Mouse (Mus musculus): ENCODE results near the gene Eya3. TPM values are rescaled to one million over a fixed set of nuclear protein-coding genes. Genes with fewer than 3 reads are reported as not detected.

Gene Eya3
- polyA plus RNA-seq, 1 experiment from 2014 or later, result 17.0 TPM

DNA sequence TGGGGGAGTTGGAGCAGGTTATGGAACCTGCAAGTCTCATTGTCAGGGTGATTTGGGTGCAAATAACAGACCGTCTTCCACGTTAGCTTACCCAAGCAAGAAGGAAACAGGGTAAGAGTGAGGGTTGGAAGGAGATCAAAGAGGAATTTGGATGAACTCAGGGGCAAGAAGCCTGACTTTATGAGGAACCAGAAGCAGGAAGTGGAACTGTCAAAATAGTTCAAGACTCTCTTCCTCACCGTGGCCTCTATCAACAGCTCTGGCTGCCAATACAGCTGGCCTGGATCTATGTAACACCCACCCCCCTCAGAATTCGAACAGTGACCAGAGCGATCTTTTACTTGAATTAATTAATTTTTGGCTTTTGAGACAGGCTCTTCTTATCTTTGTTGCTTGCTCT is 33.0 kb upstream of the Eya3 start:
- ATAC-seq, result no peak
- no peak overlapping the region for H3K4me2 ChIP-seq (ENCODE audit: low read length)
- no peak overlapping the region for H3K9ac ChIP-seq (ENCODE audit: low read length)

GRCm38 (mm10) chr4:132608147-132608546 is 30.6 kb upstream of the Eya3 start:
- no peak overlapping the region for H3K9ac ChIP-seq (ENCODE audit: low read length)
- no peak overlapping the region for H3K27ac ChIP-seq (ENCODE audit: low read depth, low read length)
- H3K4me1 ChIP-seq (ENCODE audit: control insufficient read depth, insufficient read depth, low read length), result no peaks in the 10 kb centered on the region
- ATAC-seq (no peak), DNase-seq (ENCODE audit: low spot score) (no peak)
- H3K9me3 ChIP-seq (replicated peaks; ENCODE audit: control insufficient read depth, low read length), result no peaks in the 10 kb centered on the region
- H3K4me3 ChIP-seq (ENCODE audit: low read depth, low read length), result no peak overlapping the region
- H3K4me2 ChIP-seq (ENCODE audit: low read length), result no peak overlapping the region
- 59% methylated on average over 4 of the region's 4 CpGs for WGBS
- no peaks in the 10 kb centered on the region for H3K36me3 ChIP-seq (ENCODE audit: control insufficient read depth, insufficient read depth, low read length)
- H3K27me3 ChIP-seq (replicated peaks; ENCODE audit: control insufficient read depth, insufficient read depth, low read length), result no peaks in the 10 kb centered on the region

More for the DNA sequence above, 33.0 kb upstream of the Eya3 start:
- no peak overlapping the region for H3K27ac ChIP-seq (ENCODE audit: low read depth, low read length)
- DNase-seq (ENCODE audit: low spot score), result no peak
- H3K36me3 ChIP-seq (ENCODE audit: control insufficient read depth, insufficient read depth, low read length), result no peaks in the 10 kb centered on the region
- no peaks in the 10 kb centered on the region for H3K27me3 ChIP-seq (replicated peaks; ENCODE audit: control insufficient read depth, insufficient read depth, low read length)
- no peaks in the 10 kb centered on the region for H3K4me1 ChIP-seq (ENCODE audit: control insufficient read depth, insufficient read depth, low read length)
- H3K4me3 ChIP-seq (ENCODE audit: low read depth, low read length), result no peak overlapping the region
- H3K9me3 ChIP-seq (replicated peaks; ENCODE audit: control insufficient read depth, low read length), result no peaks in the 10 kb centered on the region
- 83% methylated on average over 5 of the region's 5 CpGs for WGBS

DNA sequence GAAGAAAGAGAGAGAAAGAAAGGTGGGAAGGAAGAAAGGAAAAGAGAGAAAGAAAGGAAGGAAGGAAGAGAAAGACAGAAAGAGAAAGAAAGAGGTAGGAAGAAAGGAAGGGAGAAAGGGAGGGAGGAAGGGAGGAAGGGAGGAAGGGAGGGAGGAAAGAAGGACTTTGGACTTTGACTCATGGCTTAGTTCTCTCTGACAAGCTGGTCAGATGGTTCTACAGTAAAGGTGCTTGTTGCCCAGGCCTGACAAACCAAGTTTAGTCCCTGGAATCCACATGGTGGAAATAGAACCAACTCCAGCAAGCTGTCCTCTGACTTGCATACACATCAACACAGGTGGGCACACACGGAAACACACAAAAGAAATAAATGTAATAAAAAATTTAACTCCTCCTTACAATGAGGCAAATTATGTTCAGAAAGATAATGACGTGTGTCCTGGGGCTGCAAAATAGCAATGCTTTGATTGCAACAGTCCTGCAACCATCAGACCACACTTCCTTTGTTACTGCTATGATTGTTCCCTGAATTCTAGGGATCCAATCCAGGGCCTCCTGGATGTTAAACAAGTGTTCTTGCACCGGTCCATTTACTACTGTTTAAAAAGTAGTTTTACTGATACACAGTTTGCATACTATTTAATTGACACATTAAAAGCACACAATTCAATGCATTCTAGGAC is 28.3 kb upstream of the Eya3 start:
- 79% methylated on average over 3 of the region's 3 CpGs for WGBS
- ATAC-seq, result no peak
- Histone ChIP-seq H3K9ac (ENCODE audit: low read length) (no peak overlapping the region), H3K9me3 (replicated peaks; ENCODE audit: control insufficient read depth, low read length) (0 out of 2 replicates have a peak, but pooled peaks cover 2% of the 10 kb centered on the region), H3K4me2 (ENCODE audit: low read length) (no peak overlapping the region), H3K27ac (ENCODE audit: low read depth, low read length) (no peak overlapping the region), H3K36me3 (ENCODE audit: control insufficient read depth, insufficient read depth, low read length) (no peaks in the 10 kb centered on the region), H3K4me1 (ENCODE audit: control insufficient read depth, insufficient read depth, low read length) (no peaks in the 10 kb centered on the region), H3K4me3 (ENCODE audit: low read depth, low read length) (no peak overlapping the region), H3K27me3 (replicated peaks; ENCODE audit: control insufficient read depth, insufficient read depth, low read length) (no peaks in the 10 kb centered on the region)
- no peak for DNase-seq (ENCODE audit: low spot score)

GRCm38 (mm10) chr4:132611320-132611719 is 27.5 kb upstream of the Eya3 start:
- H3K4me2 ChIP-seq (ENCODE audit: low read length), result no peak overlapping the region
- H3K4me3 ChIP-seq (ENCODE audit: low read depth, low read length), result no peak overlapping the region
- no peak overlapping the region for H3K9ac ChIP-seq (ENCODE audit: low read length)
- WGBS, result 87% methylated on average over 8 of the region's 8 CpGs
- no peak overlapping the region for H3K27ac ChIP-seq (ENCODE audit: low read depth, low read length)
- DNase-seq (ENCODE audit: low spot score) (no peak), ATAC-seq (no peak)
- H3K27me3 ChIP-seq (replicated peaks; ENCODE audit: control insufficient read depth, insufficient read depth, low read length), result no peaks in the 10 kb centered on the region
- 0 out of 2 replicates have a peak, but pooled peaks cover 2% of the 10 kb centered on the region for H3K9me3 ChIP-seq (replicated peaks; ENCODE audit: control insufficient read depth, low read length)
- H3K36me3 ChIP-seq (ENCODE audit: control insufficient read depth, insufficient read depth, low read length), result no peaks in the 10 kb centered on the region
- H3K4me1 ChIP-seq (ENCODE audit: control insufficient read depth, insufficient read depth, low read length), result no peaks in the 10 kb centered on the region

GRCm38 (mm10) chr4:132617873-132618272 is 20.9 kb upstream of the Eya3 start:
- no peak for DNase-seq (ENCODE audit: low spot score)
- Histone ChIP-seq H3K4me2 (ENCODE audit: low read length) (no peak overlapping the region), H3K9me3 (replicated peaks; ENCODE audit: control insufficient read depth, low read length) (0 out of 2 replicates have a peak, but pooled peaks cover 2% of the 10 kb centered on the region), H3K27ac (ENCODE audit: low read depth, low read length) (no peak overlapping the region), H3K4me3 (ENCODE audit: low read depth, low read length) (no peak overlapping the region), H3K9ac (ENCODE audit: low read length) (no peak overlapping the region), H3K27me3 (replicated peaks; ENCODE audit: control insufficient read depth, insufficient read depth, low read length) (no peaks in the 10 kb centered on the region), H3K4me1 (ENCODE audit: control insufficient read depth, insufficient read depth, low read length) (no peaks in the 10 kb centered on the region), H3K36me3 (ENCODE audit: control insufficient read depth, insufficient read depth, low read length) (no peaks in the 10 kb centered on the region)
- no peak for ATAC-seq
- WGBS, result 94% methylated on average over 6 of the region's 6 CpGs

GRCm38 (mm10) chr4:132618850-132619375 is 19.9 kb upstream of the Eya3 start:
- no peak overlapping the region for H3K27ac ChIP-seq (ENCODE audit: low read depth, low read length)
- H3K36me3 ChIP-seq (ENCODE audit: control insufficient read depth, insufficient read depth, low read length), result no peaks in the 10 kb centered on the region
- H3K4me3 ChIP-seq (ENCODE audit: low read depth, low read length), result no peak overlapping the region
- WGBS, result 90% methylated on average over 10 of the region's 10 CpGs
- 0 out of 2 replicates have a peak, but pooled peaks cover 2% of the 10 kb centered on the region for H3K9me3 ChIP-seq (replicated peaks; ENCODE audit: control insufficient read depth, low read length)
- no peak for ATAC-seq
- DNase-seq (ENCODE audit: low spot score), result no peak
- H3K9ac ChIP-seq (ENCODE audit: low read length), result no peak overlapping the region
- no peaks in the 10 kb centered on the region for H3K4me1 ChIP-seq (ENCODE audit: control insufficient read depth, insufficient read depth, low read length)
- H3K27me3 ChIP-seq (replicated peaks; ENCODE audit: control insufficient read depth, insufficient read depth, low read length), result no peaks in the 10 kb centered on the region
- no peak overlapping the region for H3K4me2 ChIP-seq (ENCODE audit: low read length)

GRCm38 (mm10) chr4:132620134-132620533 is 18.7 kb upstream of the Eya3 start:
- Histone ChIP-seq H3K4me3 (ENCODE audit: low read depth, low read length) (no peak overlapping the region), H3K4me1 (ENCODE audit: control insufficient read depth, insufficient read depth, low read length) (no peaks in the 10 kb centered on the region), H3K9me3 (replicated peaks; ENCODE audit: control insufficient read depth, low read length) (0 out of 2 replicates have a peak, but pooled peaks cover 1% of the 10 kb centered on the region), H3K27ac (ENCODE audit: low read depth, low read length) (no peak overlapping the region), H3K9ac (ENCODE audit: low read length) (no peak overlapping the region), H3K27me3 (replicated peaks; ENCODE audit: control insufficient read depth, insufficient read depth, low read length) (no peaks in the 10 kb centered on the region), H3K36me3 (ENCODE audit: control insufficient read depth, insufficient read depth, low read length) (no peaks in the 10 kb centered on the region), H3K4me2 (ENCODE audit: low read length) (no peak overlapping the region)
- 91% methylated on average over 4 of the region's 4 CpGs for WGBS
- DNase-seq (ENCODE audit: low spot score) (no peak), ATAC-seq (no peak)

- H3K36me3 ChIP-seq (ENCODE audit: control insufficient read depth, insufficient read depth, low read length), result no peaks in the 10 kb centered on the region
- H3K4me1 ChIP-seq (ENCODE audit: control insufficient read depth, insufficient read depth, low read length), result no peaks in the 10 kb centered on the region
- H3K4me2 ChIP-seq (ENCODE audit: low read length), result no peak overlapping the region
- WGBS, result 77% methylated on average over 7 of the region's 7 CpGs
- H3K27me3 ChIP-seq (replicated peaks; ENCODE audit: control insufficient read depth, insufficient read depth, low read length), result no peaks in the 10 kb centered on the region
- H3K9me3 ChIP-seq (replicated peaks; ENCODE audit: control insufficient read depth, low read length), result no peaks in the 10 kb centered on the region
- no peak overlapping the region for H3K9ac ChIP-seq (ENCODE audit: low read length)
- ATAC-seq (no peak), DNase-seq (ENCODE audit: low spot score) (no peak)
- H3K27ac ChIP-seq (ENCODE audit: low read depth, low read length), result no peak overlapping the region
- H3K4me3 ChIP-seq (ENCODE audit: low read depth, low read length), result no peak overlapping the region
Measured at GRCm38 (mm10) chr4:132621287-132622068, 17.3 kb upstream of the Eya3 start.

Measured in forebrain, embryonic 14.5 days (tissue).